Comparison of ENCODE assay signal across 9 mouse cellular contexts in the genomic region with DNA sequence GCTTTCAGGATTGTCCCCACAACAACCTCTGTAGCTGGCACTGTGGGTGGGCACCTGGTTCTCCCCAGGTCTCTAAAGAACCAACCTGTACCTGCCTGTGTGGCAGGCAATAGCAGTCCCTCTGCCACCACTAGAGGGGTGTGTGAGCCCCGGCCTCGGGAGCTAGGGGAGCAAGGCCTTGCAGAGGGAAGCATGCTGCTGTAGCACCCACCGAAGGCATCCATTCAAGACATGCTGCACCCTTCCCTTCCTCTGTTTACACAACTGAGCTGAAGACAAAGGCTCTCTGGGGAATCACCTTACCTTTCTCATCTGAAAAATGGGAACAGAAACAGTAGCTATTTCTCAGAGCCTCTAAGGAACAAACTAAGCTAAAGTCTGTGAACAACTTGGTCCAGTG. TPM values are rescaled to one million over a fixed set of nuclear protein-coding genes. Genes with fewer than 3 reads are reported as not detected.
A peak's percentile ranks its signal among the peaks of the same experiment; 100 is the strongest.
DNase-seq lines count a peak whose midpoint lies in the region; ATAC-seq and TF ChIP-seq lines count a peak whose summit lies in the region.
"Had no signal": no experiment of that assay in that cellular context is flagged by ENCODE, and none has a peak within 500 bp of the region (broad histone marks: within the 10 kb centered on the region; RNA-seq: fewer than 3 reads in every experiment).

No protein-coding gene starts in this region.

- H3K9me3 ChIP-seq in midbrain, postnatal 0 days (ENCODE audit: low read length) = no peaks in the 10 kb centered on the region
- H3K9me3 ChIP-seq in midbrain, embryonic 16.5 days (replicated peaks; ENCODE audit: control insufficient read depth, low read length, poor library complexity, severe bottlenecking) = no peaks in the 10 kb centered on the region
- no peaks in the 10 kb centered on the region for H3K9me3 ChIP-seq in hindbrain, embryonic 11.5 days (ENCODE audit: control insufficient read depth, low read length)
- H3K9me3 ChIP-seq: embryonic facial prominence, embryonic 12.5 days had no signal

- DNase-seq in cerebellum, adult 11 months = peak; percentile 37
- no peak for DNase-seq in midbrain, postnatal 0 days (ENCODE audit: low spot score)
- peak; percentile 51 for DNase-seq in hindbrain, embryonic 11.5 days (ENCODE audit: low spot score)
- DNase-seq in thymus, postnatal 25 days = peak; percentile 29
- no peak for DNase-seq in T-cell, adult 2 months (ENCODE audit: low spot score)
- DNase-seq in layer of hippocampus, adult 18-20 months (ENCODE audit: low spot score in 2 of 2) = no peak

- H3K4me2 ChIP-seq in midbrain, postnatal 0 days (ENCODE audit: low read depth, low read length, poor library complexity, severe bottlenecking) = no peak overlapping the region
- no peak overlapping the region for H3K4me2 ChIP-seq in midbrain, embryonic 16.5 days (ENCODE audit: low read length)
- no peak overlapping the region for H3K4me2 ChIP-seq in hindbrain, embryonic 11.5 days (replicated peaks; ENCODE audit: low read depth, low read length)
- H3K4me2 ChIP-seq: embryonic facial prominence, embryonic 12.5 days had no signal

- H3K4me3 ChIP-seq in midbrain, postnatal 0 days (ENCODE audit: low read depth, low read length) = no peak overlapping the region
- no peak overlapping the region for H3K4me3 ChIP-seq in midbrain, embryonic 16.5 days (ENCODE audit: low read depth, low read length)
- no peak overlapping the region for H3K4me3 ChIP-seq in hindbrain, embryonic 11.5 days (ENCODE audit: low read depth, low read length)
- H3K4me3 ChIP-seq: embryonic facial prominence, embryonic 12.5 days had no signal

- WGBS in midbrain, postnatal 0 days = 13% methylated on average over 3 of the region's 3 CpGs
- WGBS in midbrain, embryonic 16.5 days = 5% methylated on average over 3 of the region's 3 CpGs
- 20% methylated on average over 3 of the region's 3 CpGs for WGBS in hindbrain, embryonic 11.5 days

- no peak overlapping the region for H3K9ac ChIP-seq in midbrain, postnatal 0 days (replicated peaks; ENCODE audit: low read length, poor library complexity, severe bottlenecking)
- no peak overlapping the region for H3K9ac ChIP-seq in midbrain, embryonic 16.5 days (ENCODE audit: low read depth, low read length)
- H3K9ac ChIP-seq in hindbrain, embryonic 11.5 days (ENCODE audit: low read depth, low read length) = no peak overlapping the region
- H3K9ac ChIP-seq: embryonic facial prominence, embryonic 12.5 days had no signal

- H3K27me3 ChIP-seq in midbrain, postnatal 0 days (ENCODE audit: insufficient read depth, low read length) = peaks cover under 1% of the 10 kb centered on the region; the same call in 1 of the 2 replicates
- H3K27me3 ChIP-seq in midbrain, embryonic 16.5 days (ENCODE audit: control insufficient read depth, insufficient read depth, low read depth, low read length) = peaks cover 8% of the 10 kb centered on the region
- H3K27me3 ChIP-seq in hindbrain, embryonic 11.5 days (ENCODE audit: control insufficient read depth, insufficient read depth, low read length) = peaks cover 8% of the 10 kb centered on the region

- H3K27ac ChIP-seq in midbrain, postnatal 0 days (ENCODE audit: low read depth, low read length) = no peak overlapping the region
- no peak overlapping the region for H3K27ac ChIP-seq in midbrain, embryonic 16.5 days (ENCODE audit: low read length)
- H3K27ac ChIP-seq in hindbrain, embryonic 11.5 days (ENCODE audit: low read depth, low read length) = peak overlapping the region; percentile 42; the same call in 1 of the 2 replicates
- H3K27ac ChIP-seq: embryonic facial prominence, embryonic 12.5 days had no signal

- TF ChIP-seq CTCF in midbrain, postnatal 0 days (IDR thresholded peaks at IDR 0.05) = peak; percentile 65

- ATAC-seq in cerebellum, adult (ENCODE audit: insufficient number of reproducible peaks, low FRiP score, low TSS enrichment) = no peak
- no peak for ATAC-seq in midbrain, postnatal 0 days (ENCODE audit: low FRiP score)
- ATAC-seq in midbrain, embryonic 16.5 days = no peak
- ATAC-seq in hindbrain, embryonic 11.5 days (ENCODE audit: low FRiP score) = no peak

- H3K36me3 ChIP-seq in midbrain, postnatal 0 days (ENCODE audit: insufficient read depth, low read length) = no peaks in the 10 kb centered on the region
- H3K36me3 ChIP-seq in midbrain, embryonic 16.5 days (ENCODE audit: control insufficient read depth, insufficient read depth, low read length) = no peaks in the 10 kb centered on the region
- H3K36me3 ChIP-seq in hindbrain, embryonic 11.5 days (ENCODE audit: control insufficient read depth, insufficient read depth, low read length) = no peaks in the 10 kb centered on the region
- H3K36me3 ChIP-seq: embryonic facial prominence, embryonic 12.5 days had no signal

- H3K4me1 ChIP-seq in midbrain, postnatal 0 days (ENCODE audit: insufficient read depth, low read length) = no peaks in the 10 kb centered on the region
- peaks cover 25% of the 10 kb centered on the region for H3K4me1 ChIP-seq in midbrain, embryonic 16.5 days (ENCODE audit: control insufficient read depth, insufficient read depth, low read length)
- H3K4me1 ChIP-seq in hindbrain, embryonic 11.5 days (replicated peaks; ENCODE audit: control insufficient read depth, insufficient read depth, low read length) = peaks cover 49% of the 10 kb centered on the region
- H3K4me1 ChIP-seq: embryonic facial prominence, embryonic 12.5 days had no signal

RNA-seq across cellular contexts. Expression of a gene that starts 19.3 kb away (rescaled TPM):
- 0.94 and 1.0 TPM in 2 replicates for total RNA-seq in midbrain, postnatal 0 days (2014; rRNA removed)
- 0.21 and 0.41 TPM in 2 replicates for polyA plus RNA-seq in midbrain, postnatal 0 days (2015; fragmentation: Nextera tagmentation; extraction: Ambion mirVana)
- polyA plus RNA-seq in midbrain, embryonic 16.5 days (2015; fragmentation: Nextera tagmentation; extraction: Ambion mirVana) = 0.18 and 0.21 TPM in 2 replicates
- 0.13 and 0.25 TPM in 2 replicates for polyA plus RNA-seq in hindbrain, embryonic 11.5 days (2014; fragmentation: Nextera tagmentation; extraction: Ambion mirVana)
- total RNA-seq in layer of hippocampus, adult 18-20 months (2021) = not detected

RNA-seq across cellular contexts. Expression of a gene that starts 51.8 kb away (rescaled TPM):
- not detected in 2 replicates for total RNA-seq in midbrain, postnatal 0 days (2014; rRNA removed)
- polyA plus RNA-seq in midbrain, postnatal 0 days (2015; fragmentation: Nextera tagmentation; extraction: Ambion mirVana) = 0.20 and 0.21 TPM in 2 replicates
- polyA plus RNA-seq in midbrain, embryonic 16.5 days (2015; fragmentation: Nextera tagmentation; extraction: Ambion mirVana) = 0.16 TPM in 1 of 2 replicates, not detected in the other
- 0.20 and 0.49 TPM in 2 replicates for polyA plus RNA-seq in hindbrain, embryonic 11.5 days (2014; fragmentation: Nextera tagmentation; extraction: Ambion mirVana)
- total RNA-seq in layer of hippocampus, adult 18-20 months (2021) = under 1 TPM; 0.52 to 0.71 TPM
- polyA plus RNA-seq: embryonic facial prominence, embryonic 12.5 days had no signal

Comparison
In these comparisons a context has a peak if more than half of its experiments do, and no peak if none do; other contexts are left out.
1. DNase-seq: peak in cerebellum, adult 11 months (single experiment), hindbrain, embryonic 11.5 days (single experiment) and thymus, postnatal 25 days (single experiment); none in midbrain, postnatal 0 days (single experiment), T-cell, adult 2 months (single experiment) and layer of hippocampus, adult 18-20 months (0 of 2).